Mouse (Mus musculus) mature B cell (primary cell): ENCODE measurements around the gene Tubb1.

ENCODE experiments used
- in situ Hi-C: fragments of 300-500 bp; cut with MboI; formaldehyde crosslinking; loops from 2 replicates; pipeline ENCODE4 v1.14.3; 2019

The Tubb1 gene

DNA sequence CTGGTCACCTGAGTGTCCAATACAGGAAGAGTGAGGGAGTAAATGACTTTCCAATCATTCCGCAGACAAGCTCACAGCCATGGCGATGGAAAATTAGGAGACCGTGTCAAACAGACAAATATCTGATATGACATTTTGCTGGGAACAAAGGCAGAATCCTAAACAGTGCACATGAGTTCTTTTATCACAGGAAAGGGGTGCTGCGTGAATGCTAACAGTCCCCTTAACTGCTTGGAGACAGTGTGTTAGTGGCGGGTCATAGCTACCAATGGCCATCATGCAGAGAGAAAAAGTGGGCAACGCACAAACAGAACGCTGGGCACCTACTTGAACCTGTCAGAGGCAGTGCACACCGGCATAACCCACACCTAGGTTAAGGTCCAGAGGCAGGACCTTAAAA is 51.0 kb downstream of the Tubb1 start:
- in situ Hi-C loops, result no loop called here

DNA sequence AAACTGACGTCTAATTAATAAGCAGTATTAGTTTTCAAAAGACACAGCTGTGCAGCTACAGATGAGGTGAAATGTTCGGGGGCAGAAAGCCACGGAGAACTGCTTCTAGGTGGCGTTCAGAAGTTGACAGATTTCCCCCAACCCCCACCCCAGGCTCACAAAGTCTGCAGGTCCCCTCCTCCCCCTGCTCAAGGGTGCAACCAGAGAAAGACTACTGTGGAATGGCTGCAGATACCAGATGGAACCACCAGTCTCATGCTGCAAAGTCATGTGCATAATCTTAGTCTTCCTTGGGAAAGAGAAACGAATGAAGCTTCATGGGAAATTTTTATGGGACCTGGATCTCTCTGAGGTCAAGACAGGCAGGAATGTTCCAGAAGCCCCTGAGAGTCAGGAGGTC is 51.8 kb downstream of the Tubb1 start:
- in situ Hi-C loops, result no loop called here

DNA sequence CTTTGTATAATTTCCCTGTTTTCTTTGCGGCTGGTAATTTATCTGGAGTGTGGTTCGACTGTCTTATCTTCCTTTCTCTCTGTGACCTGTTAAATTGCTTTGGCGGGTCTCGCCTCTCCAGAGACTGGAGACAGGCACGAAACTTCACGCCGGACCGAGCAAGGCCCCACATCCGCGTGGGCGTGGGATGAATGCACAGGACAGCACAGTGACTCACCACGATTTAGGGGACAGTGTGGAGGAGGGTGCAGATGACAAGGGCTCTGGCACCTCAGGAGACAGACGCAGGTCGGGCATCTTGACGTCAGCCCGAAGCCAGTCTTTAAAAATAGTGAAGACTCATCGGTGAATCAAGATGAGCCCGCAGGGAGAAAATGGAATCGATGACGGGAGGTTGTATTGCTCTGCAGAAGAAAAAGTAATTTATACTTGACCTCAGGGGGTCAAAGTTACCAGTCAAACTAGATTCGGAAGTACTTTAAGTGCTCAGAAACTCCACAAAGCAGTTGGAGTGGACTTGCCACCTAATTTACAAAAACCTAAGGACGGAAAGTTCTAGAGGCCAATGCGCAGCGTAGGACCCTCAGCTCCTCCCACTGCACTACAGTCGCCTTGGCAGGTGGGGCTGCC is 52.5 kb downstream of the Tubb1 start:
- in situ Hi-C loops, result no loop called here
